Mouse (Mus musculus) C2C12 (cell line): ENCODE data around the gene Slc24a3.

Experiments used
- CTCF ChIP-seq: IDR thresholded peaks from one replicate; pipeline ENCODE4 v1.5.1; 2011; ENCODE audit not compliant: control insufficient read depth, insufficient read depth, insufficient read length
- MAX ChIP-seq: IDR thresholded peaks from one replicate; pipeline ENCODE4 v1.6.1; 2011; ENCODE audit warnings: mild to moderate bottlenecking, control low read depth
- MYOG ChIP-seq: IDR thresholded peaks from one replicate; pipeline ENCODE4 v1.6.1; 2011; ENCODE audit not compliant: control insufficient read depth, insufficient read length; ENCODE audit errors: extremely low read depth
- USF1 ChIP-seq: IDR thresholded peaks from one replicate; pipeline ENCODE4 v1.6.1; 2011; ENCODE audit warnings: low read depth, mild to moderate bottlenecking, control low read depth, moderate library complexity

GRCm38 (mm10) chr2:145274016-145274677, 106.6 kb downstream of the Slc24a3 start:
- no peak for TF ChIP-seq CTCF
- TF ChIP-seq MYOG, result no peak
- TF ChIP-seq USF1, result no peak
- no peak for TF ChIP-seq MAX
